Mouse (Mus musculus) layer of hippocampus, adult 18-20 months (tissue): ENCODE data around the gene Ppp3ca. TPM values are rescaled to one million over a fixed set of nuclear protein-coding genes. Genes with fewer than 3 reads are reported as not detected.

Source experiments
- DNase-seq, 2 experiments: peaks; one replicate each; pipeline ENCODE4 v3.0.0; 2022; ENCODE audit warnings: low spot score in 2 of 2
- total RNA-seq, 2 experiments: library from RNA; stranded (reverse); gene quantifications; 2 replicates each; pipeline ENCODE4 v1.2.3; 2021

Gene Ppp3ca
- total RNA-seq, 2 experiments from 2014 or later: 1,235 to 1,382 TPM

- DNase-seq: no peak
Measured at GRCm38 (mm10) chr3:136843811-136844491, 174.0 kb downstream of the Ppp3ca start.

GRCm38 (mm10) chr3:136849035-136849434, 179.1 kb downstream of the Ppp3ca start:
- DNase-seq: peak in 1 of 2 experiments; percentile 12

GRCm38 (mm10) chr3:136852921-136853320, 183.0 kb downstream of the Ppp3ca start:
- no peak for DNase-seq

- no peak for DNase-seq
Measured at GRCm38 (mm10) chr3:136853596-136853995, 183.7 kb downstream of the Ppp3ca start.

GRCm38 (mm10) chr3:136855996-136856395, 186.1 kb downstream of the Ppp3ca start:
- DNase-seq: no peak

GRCm38 (mm10) chr3:136862051-136862837, 192.3 kb downstream of the Ppp3ca start:
- DNase-seq: no peak

- no peak for DNase-seq
Measured at GRCm38 (mm10) chr3:136863127-136863526, 193.2 kb downstream of the Ppp3ca start.

GRCm38 (mm10) chr3:136864306-136864705, 194.4 kb downstream of the Ppp3ca start:
- DNase-seq: no peak

GRCm38 (mm10) chr3:136865176-136865859, 195.4 kb downstream of the Ppp3ca start:
- DNase-seq: no peak

- no peak for DNase-seq
Measured at GRCm38 (mm10) chr3:136866095-136866494, 196.2 kb downstream of the Ppp3ca start.

- no peak for DNase-seq
Measured at GRCm38 (mm10) chr3:136866571-136866970, 196.6 kb downstream of the Ppp3ca start.

GRCm38 (mm10) chr3:136867366-136867765, 197.4 kb downstream of the Ppp3ca start:
- no peak for DNase-seq

GRCm38 (mm10) chr3:136871772-136872532, 202.0 kb downstream of the Ppp3ca start:
- no peak for DNase-seq

GRCm38 (mm10) chr3:136872533-136873095, 202.7 kb downstream of the Ppp3ca start:
- DNase-seq: no peak

GRCm38 (mm10) chr3:136873809-136874449, 204.0 kb downstream of the Ppp3ca start:
- no peak for DNase-seq

- DNase-seq: no peak
Measured at GRCm38 (mm10) chr3:136874566-136874965, 204.6 kb downstream of the Ppp3ca start.

GRCm38 (mm10) chr3:136887741-136888140, 217.8 kb downstream of the Ppp3ca start:
- DNase-seq: no peak

GRCm38 (mm10) chr3:136892140-136892539, 222.2 kb downstream of the Ppp3ca start:
- no peak for DNase-seq

- no peak for DNase-seq
Measured at GRCm38 (mm10) chr3:136893596-136894402, 223.9 kb downstream of the Ppp3ca start.
